Mouse (Mus musculus): ENCODE results near the gene Hk1.
A peak's percentile ranks its signal among the peaks of the same experiment; 100 is the strongest.
"Not testable (repeated sequence)": the region's sequence is repeated elsewhere in the genome, so short reads cannot be mapped to it uniquely, and the experiment has no call there.

Gene Hk1

DNA sequence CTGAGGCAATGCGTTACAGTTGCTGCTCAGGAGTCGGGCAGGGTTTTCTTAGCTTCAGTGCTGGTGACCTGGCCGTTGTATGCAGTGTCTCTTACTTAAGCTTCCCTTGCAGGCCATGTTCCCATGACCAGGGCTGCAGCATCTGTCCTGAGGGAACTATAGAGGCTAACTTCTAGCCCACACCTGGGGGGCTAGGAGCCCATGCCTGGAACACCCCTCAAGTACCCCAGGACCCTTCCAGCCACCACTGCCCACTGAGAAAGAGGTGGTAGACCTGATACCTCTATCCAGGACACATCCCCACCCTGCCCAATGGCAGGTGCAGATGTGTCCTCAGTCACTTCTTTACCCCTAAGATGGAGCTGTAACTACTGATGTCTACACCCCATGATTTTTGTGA is 38.7 kb downstream of the Hk1 start:
- no peak for DNase-seq (ENCODE audit: low spot score)

DNA sequence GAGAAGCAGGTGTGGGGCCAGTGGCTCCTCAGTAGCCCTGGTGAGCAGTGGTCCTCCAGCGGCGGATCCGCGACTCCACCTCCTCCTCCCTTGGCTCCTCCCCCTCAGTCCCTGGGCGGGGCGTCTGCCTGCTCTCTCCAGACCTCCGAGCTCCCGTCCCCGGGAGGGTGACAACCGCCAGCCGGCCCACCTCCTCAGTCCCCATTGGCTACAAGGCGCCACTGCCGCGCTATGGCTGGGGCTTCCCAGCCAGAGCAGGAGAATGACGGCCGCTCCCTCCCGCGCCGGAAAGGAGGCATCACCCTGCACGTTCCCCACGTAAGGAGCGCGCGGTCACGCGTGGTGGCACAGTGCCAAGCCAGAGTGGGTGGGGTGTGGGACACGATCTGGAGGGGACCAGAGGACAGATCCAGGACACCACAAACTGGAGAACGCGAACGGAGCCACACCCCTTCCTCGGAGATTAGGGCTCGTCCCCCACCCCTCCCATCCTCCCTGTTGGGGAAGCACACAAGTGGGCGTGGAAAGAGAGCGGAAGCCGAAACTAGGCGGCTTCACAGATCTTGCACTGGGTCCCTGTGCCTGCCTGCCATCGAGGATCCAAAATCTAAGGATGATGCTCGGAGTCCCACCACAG is 39.5 kb downstream of the Hk1 start:
- peak; percentile 94 for DNase-seq (ENCODE audit: low spot score)

DNA sequence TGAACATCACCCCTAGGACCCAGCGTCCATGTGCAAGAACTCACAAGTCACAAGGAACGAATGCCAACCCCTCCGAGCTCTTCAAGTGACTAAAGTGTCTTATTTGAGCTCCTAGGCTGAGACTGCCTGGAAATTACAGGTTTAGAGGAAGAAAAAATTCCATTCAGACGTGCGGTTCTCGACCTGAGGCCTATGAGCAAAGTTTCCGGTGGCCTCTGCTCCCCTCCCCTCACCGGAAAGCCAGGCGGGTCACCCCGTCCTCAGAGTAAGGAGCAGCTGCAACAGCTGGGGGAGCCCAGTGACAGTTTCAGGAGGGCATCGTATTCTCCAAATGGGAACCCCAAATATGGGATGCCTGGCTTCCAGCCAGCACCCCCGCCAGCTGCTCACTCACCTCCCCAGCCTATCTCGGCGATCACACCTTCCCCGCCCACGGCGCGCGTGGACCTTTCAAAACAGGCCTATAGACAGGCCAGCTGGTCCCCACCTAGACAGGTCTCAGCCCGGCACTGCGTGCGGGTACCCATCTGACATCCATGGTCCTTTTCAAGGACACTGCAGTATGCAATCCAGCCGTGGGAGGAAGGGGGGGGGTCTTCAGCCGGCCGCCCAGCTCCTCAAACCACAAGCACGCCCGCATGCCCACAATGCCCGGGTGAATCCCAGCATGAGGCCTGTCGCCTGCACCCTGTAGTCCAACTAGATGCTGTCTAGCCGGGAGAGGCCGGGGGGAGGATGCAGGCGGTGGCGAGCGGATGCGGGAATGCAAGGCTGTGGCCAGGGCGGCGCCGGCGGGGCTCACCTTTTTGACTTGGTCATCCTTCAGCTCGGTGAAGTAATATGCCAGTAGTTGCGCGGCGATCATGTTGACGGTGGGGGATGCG is 40.3 kb downstream of the Hk1 start:
- DNase-seq (ENCODE audit: low spot score) = no peak

DNA sequence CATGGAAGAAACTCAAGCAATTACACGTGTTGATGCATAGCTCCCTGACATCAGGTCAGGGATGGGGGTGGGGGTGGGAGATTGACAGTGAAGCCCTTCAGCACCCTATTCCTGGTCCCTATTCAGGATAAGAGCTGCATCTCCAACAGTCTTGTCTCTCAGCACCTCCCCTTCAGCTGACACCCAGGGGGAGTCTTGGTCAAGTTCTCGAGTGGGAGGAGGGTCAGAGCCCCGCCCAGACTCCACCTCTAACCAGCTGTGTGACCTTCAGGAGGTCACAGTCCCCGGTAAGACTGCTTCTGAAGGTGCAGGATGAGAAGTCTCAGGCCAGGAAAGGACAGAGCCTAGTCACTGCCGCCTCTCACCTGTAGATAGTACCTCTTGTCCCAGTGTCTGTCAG is 41.1 kb downstream of the Hk1 start:
- no peak for DNase-seq (ENCODE audit: low spot score)

DNA sequence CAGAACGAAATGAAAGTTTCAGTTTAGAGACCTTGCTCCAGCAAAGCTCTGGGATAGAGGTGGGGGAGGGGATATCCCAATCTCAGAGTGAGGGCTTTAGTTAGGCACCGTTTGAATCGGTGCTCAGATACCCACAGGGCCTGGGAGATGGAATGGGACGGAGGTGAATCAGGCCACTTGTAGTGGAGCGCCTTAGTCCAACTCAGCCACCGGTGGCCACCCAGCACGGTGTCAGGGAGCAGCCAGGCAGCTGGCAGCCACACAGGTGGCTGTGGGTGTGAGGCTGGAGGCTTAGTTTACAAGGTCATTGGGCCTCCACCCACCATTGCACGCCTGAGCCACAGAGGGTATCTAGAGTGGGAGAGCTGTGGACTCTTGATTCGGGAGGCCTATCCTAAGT is 41.5 kb downstream of the Hk1 start:
- no peak for DNase-seq (ENCODE audit: low spot score)

DNA sequence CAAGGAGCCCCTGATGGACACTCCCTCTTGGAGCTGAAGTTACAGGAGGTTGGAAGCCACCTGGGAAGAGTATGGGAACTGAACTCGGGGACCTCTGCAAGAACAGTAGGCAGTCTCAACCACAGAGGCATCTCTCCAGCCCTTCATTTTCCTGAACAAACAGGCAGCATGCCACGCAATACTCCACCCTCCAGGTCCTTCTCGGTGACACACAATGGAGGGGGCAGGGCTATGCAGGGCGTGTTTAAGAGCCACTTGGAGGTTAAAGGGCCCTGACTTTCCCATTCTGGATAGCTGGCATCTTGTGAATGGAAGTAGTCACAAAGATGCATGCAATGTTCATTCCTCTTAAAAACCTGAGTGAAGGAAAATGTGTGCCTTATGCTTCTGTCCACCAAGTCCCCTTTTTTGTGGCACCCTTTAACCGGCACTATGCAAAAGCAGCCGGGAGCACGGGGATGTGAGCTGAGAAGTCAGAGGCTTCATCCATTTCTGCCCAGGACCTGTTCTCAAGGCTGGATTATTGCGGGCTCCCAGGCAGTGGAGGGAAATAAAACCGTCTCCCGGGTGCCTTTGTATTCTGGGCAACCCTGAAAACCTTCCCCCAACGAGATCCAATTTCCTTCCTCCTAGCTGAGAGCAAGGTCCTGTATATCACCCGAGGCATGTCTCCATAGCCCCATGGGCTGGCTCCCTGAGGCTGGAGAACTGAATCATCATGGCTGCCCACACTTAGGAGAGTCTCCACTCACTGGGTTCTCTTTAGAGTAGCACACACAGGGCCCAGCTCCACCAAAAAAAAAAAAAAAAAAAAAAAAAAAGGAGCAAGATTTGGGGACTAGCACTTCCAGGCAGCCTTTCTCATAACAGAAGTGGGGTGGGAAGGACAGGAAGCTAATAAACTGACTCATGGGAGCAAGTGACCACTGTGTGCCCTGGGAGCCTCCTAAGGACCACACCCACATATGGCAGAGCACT is 42.8 kb downstream of the Hk1 start:
- DNase-seq (ENCODE audit: low spot score) = no peak

DNA sequence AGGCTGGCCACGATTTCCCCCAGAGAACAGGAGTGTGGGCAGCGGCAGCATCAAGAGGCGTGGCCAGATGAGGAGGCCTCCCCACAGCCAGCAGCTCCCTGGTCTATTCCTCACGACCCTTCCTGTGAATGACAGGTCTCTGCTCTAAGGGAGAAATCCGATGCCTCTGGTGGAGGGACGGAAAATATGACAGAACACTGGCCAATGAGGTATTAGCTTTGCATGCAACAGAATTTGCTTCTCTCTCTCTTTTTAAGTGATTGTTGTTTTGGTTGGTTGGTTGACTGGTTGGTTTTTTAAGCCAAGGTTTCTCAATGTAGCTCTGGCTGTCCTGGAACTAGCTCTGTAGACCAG is 44.3 kb downstream of the Hk1 start:
- no peak for DNase-seq (ENCODE audit: low spot score)

DNA sequence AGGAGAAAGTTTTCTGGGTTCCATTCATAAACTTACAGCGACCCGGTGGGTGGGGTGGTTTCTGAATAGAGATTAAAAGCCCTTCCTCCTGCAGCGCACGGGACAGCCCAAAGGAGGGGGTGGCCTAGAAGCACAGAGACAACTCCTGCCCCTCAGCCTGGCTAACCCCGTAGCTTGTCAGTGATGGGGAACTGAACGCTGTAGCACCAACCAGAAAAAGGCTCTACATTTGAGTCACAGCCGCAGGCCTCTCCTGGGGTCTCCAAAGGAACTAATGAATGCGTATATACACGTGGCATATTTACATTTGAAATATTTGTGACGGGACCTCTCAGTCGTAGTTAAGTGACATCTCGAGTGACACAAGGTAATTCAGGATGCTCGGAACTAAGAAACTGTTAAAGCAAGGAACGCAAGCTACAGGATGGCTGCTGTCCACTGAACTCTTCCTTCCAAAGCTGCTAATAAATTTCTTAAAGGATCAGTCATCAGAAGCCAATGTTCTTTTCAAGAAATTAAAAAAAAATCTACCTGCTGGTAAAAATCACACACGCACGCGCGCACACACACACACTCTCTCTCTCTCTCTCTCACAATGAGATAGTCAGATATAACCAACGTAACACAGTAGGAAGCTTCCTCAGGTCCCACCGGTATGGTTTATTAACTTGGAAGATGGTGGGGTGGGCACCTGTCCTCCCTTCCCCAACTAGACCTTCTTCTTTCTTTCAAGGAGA is 44.9 kb downstream of the Hk1 start:
- DNase-seq (ENCODE audit: low spot score) = no peak

DNA sequence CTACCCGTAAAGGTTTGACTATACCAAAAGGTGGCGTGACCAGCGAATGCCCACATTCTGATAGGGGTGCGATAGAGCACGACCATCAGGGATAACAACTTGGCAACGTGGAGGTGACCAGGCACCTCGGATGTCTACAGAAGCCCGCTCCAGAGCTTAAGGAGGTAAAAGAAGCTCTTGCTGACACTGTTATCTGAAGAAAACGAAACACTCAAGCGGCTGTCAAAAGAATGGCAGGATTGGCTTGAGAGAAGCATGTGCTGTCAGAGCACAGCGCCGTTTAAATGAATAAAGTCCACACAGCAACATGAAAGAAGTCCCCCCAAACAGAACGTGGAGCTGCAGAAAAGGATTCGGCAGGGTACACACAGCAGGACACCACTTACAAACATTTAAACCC is 46.4 kb downstream of the Hk1 start:
- no peak for DNase-seq (ENCODE audit: low spot score)

DNA sequence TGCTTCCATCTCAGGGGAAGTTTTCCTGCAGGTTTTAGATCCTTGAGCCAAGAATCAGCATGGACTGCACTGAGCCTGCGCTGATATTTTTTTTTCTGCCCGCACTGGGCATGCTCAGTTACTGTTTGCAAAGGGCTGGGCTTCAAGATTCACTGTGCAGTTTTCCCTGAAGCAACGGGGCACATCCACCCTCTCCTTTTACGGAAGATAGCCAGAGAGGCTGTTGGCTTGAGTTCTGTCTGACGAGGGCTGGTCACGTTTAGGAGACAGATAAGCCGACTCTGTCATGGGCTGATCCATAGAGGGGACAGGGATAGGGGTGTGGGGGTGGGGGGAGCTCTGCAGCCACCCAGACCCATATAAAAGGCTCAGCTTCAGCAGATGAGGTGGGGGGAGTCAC is 47.2 kb downstream of the Hk1 start:
- DNase-seq (ENCODE audit: low spot score) = no peak

DNA sequence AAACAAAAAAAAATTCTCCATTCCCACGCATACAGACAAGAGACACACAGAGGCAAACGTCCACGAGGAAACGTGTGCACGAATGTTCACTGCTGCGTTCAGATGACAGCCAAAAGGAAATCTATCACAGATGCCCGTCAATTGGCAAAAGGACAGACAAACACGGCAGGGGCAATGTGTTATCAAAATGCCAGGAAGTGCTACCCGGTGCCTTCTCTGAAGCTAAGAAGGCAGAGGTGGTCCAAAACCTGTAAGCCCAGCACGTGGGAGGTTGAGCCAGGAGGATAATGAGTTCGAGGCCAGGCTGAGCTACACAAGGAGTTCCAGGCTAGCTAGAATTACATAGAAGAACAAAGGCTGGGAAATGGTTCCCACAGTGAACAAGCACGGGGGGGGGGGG is 47.9 kb downstream of the Hk1 start:
- no peak for DNase-seq (ENCODE audit: low spot score)

DNA sequence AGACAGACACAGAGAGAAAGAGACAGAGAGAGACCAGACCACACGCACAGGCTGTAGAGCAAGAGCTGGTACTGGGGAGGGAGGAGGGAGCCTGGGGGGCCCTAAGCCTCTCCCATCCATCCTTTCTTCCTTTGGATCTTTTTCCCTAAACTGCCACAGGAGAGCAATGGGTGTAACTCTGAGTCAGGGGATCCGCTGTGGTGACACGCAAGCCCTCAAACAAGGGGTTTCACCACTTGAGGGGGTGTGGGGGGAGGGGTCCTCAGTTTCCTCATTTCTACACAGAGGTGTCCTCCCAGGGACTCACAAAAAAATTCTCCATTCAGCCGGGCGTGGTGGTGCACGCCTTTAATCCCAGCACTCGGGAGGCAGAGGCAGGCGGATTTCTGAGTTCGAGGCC is 48.4 kb downstream of the Hk1 start:
- DNase-seq (ENCODE audit: low spot score) = no peak

DNA sequence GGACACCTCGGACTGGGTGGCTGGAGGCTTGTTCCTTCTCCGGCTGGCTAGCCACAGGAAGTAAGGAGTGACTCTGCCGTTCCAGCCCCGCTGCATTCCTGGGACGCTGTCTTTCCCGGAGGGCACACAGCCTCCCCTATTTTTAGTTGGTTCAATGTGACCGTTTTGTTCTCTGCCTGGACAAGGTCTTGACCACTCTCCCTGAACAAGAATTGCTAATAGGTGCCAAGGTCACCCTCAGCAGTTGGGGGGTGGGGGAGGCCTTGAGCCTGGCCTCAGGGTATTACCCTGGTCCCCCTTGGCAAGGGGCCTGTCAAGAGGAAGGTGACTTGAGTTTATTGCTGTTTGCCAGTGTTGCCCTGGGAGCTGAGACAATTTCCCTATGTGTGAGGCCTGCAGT is 49.9 kb downstream of the Hk1 start:
- DNase-seq (ENCODE audit: low spot score) = no peak

DNA sequence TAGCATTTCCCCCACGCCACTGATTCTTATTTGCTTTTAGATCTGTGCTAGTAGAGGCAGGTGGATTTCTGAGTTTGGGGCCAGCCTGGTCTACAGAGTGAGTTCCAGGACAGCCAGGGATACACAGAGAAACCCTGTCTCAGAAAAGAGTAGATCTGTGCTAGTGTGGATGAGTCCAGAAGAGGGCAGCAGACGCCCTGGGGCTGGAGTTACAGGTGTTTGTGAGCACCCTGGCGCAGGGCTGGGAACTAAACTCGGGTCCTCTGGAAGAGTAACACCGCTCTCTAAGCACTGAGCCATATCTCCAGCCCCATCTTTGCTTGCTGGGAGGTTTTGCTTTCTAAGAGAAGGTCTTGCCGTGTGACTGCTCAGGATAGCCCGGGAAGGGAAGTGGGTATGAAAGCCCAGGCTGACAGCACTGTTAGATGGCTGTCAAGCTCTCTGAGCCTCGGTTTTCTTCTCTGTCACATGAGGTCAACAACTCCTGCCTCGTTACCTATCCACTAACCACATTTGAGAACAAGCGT is 50.8 kb downstream of the Hk1 start:
- DNase-seq (ENCODE audit: low spot score) = no peak

DNA sequence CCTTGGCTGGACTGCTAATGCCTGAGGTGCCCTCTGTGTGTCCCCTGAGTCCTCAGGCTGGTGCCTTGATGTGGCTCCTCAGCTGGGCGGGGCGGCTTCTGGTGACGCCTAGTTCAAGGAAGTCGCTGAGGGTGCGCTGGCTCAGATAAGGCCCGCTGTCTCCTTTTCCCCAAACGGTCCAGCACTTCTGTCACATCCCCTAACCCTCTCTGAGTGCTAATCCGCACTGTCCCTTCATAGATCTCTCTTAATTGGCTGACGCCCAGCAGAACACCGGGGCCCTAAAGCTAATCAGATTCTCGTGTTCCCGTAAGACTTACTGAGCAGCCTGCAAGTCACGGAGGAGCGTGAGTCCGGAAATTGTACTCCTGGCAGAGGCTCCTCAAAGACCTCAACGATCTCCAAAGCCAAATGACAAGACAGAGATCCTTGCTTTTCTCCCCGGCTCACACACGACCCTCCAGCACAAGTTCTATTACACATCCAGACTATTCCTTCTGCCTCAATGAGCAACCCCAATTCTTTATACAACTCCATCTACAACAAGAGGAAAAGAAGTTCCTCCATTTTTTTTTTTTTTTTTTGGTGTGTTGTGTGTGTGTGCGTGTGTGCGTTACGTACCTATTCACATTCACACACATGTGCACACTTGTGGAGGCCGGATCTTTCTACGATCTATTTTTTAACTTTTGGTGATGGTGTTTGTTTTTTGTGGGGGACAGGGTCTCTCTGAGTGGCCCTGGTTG is 52.0 kb downstream of the Hk1 start:
- no peak for DNase-seq (ENCODE audit: low spot score)

DNA sequence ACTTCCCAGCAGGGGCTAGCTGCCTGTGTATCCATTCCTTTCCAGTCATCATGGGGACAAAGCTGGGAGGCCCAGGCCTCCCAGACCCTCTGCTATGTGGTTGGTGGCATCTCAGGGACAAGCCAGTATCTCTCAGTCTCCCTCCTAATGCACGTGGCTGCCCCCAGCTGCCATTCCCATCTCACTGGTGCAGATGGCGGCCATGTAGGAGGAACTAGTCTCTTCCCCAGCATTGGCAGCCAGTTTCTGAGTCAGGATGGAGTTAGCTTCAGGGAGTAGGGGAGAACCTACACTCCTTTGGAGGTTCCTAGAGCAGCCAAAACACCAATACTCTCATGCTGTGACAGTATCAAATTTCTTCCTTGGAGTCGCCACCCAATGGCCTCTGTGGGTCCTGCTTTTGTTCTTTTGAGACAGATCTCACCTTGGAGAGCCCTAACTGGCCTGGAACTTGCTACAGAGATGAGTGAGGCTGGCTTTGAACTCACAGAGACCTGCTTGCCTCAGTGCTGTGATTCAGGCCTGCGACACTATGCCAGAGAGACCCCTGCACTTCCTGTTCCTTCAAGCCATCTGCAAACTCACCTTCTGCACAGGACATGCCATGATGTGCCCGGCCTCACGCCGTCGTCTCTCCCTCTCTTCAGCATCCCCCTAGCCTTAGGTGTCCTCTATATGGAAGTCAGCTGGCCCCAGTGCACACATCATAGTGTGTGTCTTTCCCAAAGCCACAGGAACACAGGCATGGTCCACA is 52.7 kb downstream of the Hk1 start:
- no peak for DNase-seq (ENCODE audit: low spot score)

DNA sequence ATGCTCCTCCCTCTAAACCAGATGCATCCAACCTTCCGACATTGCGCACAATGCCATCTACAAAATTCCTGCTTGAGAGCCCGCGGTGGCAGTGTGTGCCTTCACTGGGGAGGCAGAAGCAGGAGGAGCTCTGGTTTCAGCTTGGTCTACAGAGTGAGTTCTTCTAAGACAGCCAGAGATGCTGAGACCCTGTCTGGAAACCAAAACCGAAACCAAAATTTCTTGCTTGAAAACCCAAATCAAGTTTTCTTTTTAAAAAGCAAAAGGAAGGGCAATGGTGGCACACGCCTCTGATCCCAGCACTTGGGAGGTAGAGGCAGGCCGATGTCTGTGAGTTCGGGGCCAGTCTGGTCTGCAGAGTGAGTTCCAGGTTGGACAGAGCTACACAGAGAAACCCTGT is 53.7 kb downstream of the Hk1 start:
- DNase-seq (ENCODE audit: low spot score) = no peak

DNA sequence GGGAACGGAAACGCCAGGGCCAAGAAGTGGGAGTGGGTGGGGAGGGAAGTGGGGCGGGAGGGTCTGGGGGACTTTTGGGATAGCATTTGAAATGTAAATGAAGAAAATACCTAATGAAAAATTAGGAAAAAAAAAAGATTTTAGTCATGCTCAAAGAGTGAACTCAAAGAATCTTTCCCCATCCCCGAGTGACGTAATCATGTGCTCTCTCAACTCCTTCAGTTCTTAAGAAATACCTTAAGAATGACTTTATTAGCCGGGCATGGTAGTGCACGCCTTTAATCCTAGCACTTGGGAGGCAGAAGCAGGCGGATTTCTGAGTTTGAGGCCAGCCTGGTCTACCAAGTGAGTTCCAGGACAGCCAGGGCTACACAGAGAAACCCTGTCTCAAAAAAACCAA is 56.9 kb downstream of the Hk1 start:
- not testable (repeated sequence) for DNase-seq (ENCODE audit: low spot score)

DNA sequence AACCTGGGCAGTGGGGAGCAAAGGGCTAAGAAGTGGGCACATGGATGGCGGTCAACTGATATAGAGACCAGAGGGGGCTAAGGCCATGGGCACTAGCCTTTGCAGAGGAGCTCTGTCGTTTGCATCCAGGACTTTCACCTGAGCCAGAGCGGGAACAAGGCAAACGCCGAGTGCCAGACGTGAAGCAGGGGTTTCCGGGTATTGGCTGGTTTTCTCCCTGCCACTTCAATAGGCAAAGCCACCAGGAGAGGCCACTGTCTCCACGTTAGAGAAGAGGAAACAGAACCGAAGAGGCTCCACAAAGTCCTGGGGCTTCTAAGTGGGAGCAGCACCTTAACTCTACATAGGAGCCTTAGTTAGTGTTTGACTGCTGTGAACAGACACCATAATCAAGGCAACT is 58.3 kb downstream of the Hk1 start:
- no peak for DNase-seq (ENCODE audit: low spot score)

DNA sequence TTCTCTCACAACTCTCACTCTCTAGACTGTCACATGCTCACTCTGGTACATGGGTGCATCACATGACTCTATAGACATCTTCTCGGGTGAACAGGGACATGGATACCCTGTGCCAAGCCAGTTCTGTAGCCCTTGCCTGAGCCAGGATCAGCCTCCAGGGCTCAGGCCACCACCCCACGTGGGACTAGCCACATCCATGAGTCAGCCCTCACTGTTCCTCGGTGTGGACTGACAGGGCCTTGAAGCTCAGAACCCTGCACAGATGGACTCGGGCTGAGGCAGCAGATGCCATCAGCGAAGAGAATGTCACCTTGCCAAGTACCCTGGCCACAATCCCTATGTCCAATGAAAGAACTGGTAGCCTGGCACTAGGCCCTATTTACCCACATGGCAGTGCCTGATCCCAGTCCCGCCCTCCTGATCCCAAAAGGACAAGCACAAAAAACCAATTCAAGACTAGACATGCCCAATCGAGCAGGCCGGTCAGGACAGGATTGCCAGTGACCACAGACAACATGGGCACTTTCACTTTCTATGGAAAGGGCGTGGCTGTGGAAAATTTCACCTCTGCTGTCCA is 59.2 kb downstream of the Hk1 start:
- no peak for DNase-seq (ENCODE audit: low spot score)
